Mouse (Mus musculus): Measurements from ENCODE around the gene Atp5d. TPM values are rescaled to one million over a fixed set of nuclear protein-coding genes. Genes with fewer than 3 reads are reported as not detected.

Gene Atp5d
- polyA plus RNA-seq, 1 experiment = 561 TPM

GRCm38 (mm10) chr10:80180288-80180687, 41.9 kb downstream of the Atp5d start:
- no peak for DNase-seq (ENCODE audit: low read depth)

- no peak for DNase-seq (ENCODE audit: low read depth)
Measured at GRCm38 (mm10) chr10:80180823-80181222, 42.4 kb downstream of the Atp5d start.

GRCm38 (mm10) chr10:80182547-80182946, 44.1 kb downstream of the Atp5d start:
- DNase-seq (ENCODE audit: low read depth) = no peak

DNA sequence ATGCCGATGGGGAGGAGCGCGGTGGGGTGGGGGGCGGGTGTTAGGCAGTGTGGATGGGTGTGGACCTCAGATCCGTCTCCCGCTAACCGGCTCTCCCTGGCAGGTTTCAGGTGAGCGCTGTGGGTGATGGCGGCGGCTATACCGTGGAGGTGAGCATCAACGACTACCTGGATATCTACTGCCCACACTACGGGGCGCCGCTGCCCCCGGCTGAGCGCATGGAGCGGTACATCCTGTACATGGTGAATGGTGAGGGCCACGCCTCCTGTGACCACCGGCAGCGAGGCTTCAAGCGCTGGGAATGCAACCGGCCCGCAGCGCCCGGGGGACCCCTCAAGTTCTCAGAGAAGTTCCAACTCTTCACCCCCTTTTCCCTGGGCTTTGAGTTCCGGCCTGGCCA, 48.2 kb downstream of the Atp5d start:
- no peak for DNase-seq (ENCODE audit: low read depth)

GRCm38 (mm10) chr10:80187739-80188138, 49.3 kb downstream of the Atp5d start:
- DNase-seq (ENCODE audit: low read depth) = no peak

DNA sequence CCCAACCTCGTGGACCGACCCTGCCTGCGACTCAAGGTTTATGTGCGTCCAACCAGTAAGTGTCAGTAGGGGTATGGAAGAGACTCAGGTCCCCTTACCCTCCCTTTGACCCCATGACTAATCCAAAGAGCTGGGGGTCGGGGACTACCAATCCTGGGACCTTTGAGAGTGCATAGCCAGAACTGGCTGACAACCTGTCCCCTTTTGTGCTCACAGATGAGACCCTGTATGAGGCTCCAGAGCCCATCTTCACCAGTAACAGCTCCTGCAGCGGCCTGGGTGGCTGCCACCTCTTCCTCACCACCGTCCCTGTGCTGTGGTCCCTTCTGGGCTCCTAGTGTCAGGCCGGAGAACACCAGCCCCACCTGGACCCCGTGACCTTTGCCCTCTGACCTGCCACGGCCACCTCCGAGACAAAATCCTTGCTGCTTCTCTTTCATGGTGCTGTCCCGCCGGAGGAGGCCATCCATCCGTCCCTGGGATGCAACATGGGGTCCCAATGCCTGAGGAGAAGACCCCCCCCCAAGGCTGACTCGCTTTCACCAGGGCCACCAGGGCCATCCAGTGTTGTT, 50.1 kb downstream of the Atp5d start:
- no peak for DNase-seq (ENCODE audit: low read depth)

- no peak for DNase-seq (ENCODE audit: low read depth)
Measured at GRCm38 (mm10) chr10:80189999-80190398, 51.6 kb downstream of the Atp5d start.

GRCm38 (mm10) chr10:80190491-80191051, 52.1 kb downstream of the Atp5d start:
- DNase-seq (ENCODE audit: low read depth) = no peak

GRCm38 (mm10) chr10:80193976-80194375, 55.5 kb downstream of the Atp5d start:
- no peak for DNase-seq (ENCODE audit: low read depth)

GRCm38 (mm10) chr10:80194441-80194840, 56.0 kb downstream of the Atp5d start:
- no peak for DNase-seq (ENCODE audit: low read depth)

Other genes with a start within 250 kb of the Atp5d start
- gene Cfd, start 247.8 kb upstream of the Atp5d start, polyA plus RNA-seq (2012; rRNA removed) = 6,877 and 11,546 TPM in 2 replicates
- 66.8 and 67.5 TPM in 2 replicates for gene Med16, start 229.7 kb upstream of the Atp5d start, polyA plus RNA-seq (2012; rRNA removed)
- not detected in 2 replicates for gene Gm26602, start 227.8 kb upstream of the Atp5d start, polyA plus RNA-seq (2012; rRNA removed)
- 7.9 and 8.3 TPM in 2 replicates for gene Kiss1r, start 221.7 kb upstream of the Atp5d start, polyA plus RNA-seq (2012; rRNA removed)
- 106 and 120 TPM in 2 replicates for gene R3hdm4, start 217.4 kb upstream of the Atp5d start, polyA plus RNA-seq (2012; rRNA removed)
- 3.2 and 3.7 TPM in 2 replicates for gene Arid3a, start 211.6 kb upstream of the Atp5d start, polyA plus RNA-seq (2012; rRNA removed)
- gene Wdr18, start 178.5 kb upstream of the Atp5d start, polyA plus RNA-seq (2012; rRNA removed) = 33.0 and 42.6 TPM in 2 replicates
- 0.36 and 0.46 TPM in 2 replicates for gene Grin3b, start 167.9 kb upstream of the Atp5d start, polyA plus RNA-seq (2012; rRNA removed)
- gene Tmem259, start 154.3 kb upstream of the Atp5d start, polyA plus RNA-seq (2012; rRNA removed) = 201 and 219 TPM in 2 replicates
- gene Cnn2, start 150.0 kb upstream of the Atp5d start, polyA plus RNA-seq (2012; rRNA removed) = 68.5 and 75.3 TPM in 2 replicates
- gene Abca7, start 142.1 kb upstream of the Atp5d start, polyA plus RNA-seq (2012; rRNA removed) = 5.5 and 8.5 TPM in 2 replicates
- gene Arhgap45, start 122.0 kb upstream of the Atp5d start, polyA plus RNA-seq (2012; rRNA removed) = 16.4 and 20.1 TPM in 2 replicates
- gene Polr2e, start 98.8 kb upstream of the Atp5d start, polyA plus RNA-seq (2012; rRNA removed) = 152 and 167 TPM in 2 replicates
- 721 and 1,178 TPM in 2 replicates for gene Gpx4, start 91.5 kb upstream of the Atp5d start, polyA plus RNA-seq (2012; rRNA removed)
- gene Sbno2, start 33.1 kb upstream of the Atp5d start, polyA plus RNA-seq (2012; rRNA removed) = 32.3 and 38.6 TPM in 2 replicates
- gene Stk11, start 22.8 kb upstream of the Atp5d start, polyA plus RNA-seq (2012; rRNA removed) = 108 TPM in 2 replicates
- 32.6 and 47.3 TPM in 2 replicates for gene Cbarp, start 2.2 kb downstream of the Atp5d start, polyA plus RNA-seq (2012; rRNA removed)
- 35.1 and 46.4 TPM in 2 replicates for gene Midn, start 9.6 kb downstream of the Atp5d start, polyA plus RNA-seq (2012; rRNA removed)
- gene Cirbp, start 27.4 kb downstream of the Atp5d start, polyA plus RNA-seq (2012; rRNA removed) = 159 and 198 TPM in 2 replicates
- 9.3 and 13.7 TPM in 2 replicates for gene 1600002K03Rik, start 34.3 kb downstream of the Atp5d start, polyA plus RNA-seq (2012; rRNA removed)
- gene Efna2, start 40.9 kb downstream of the Atp5d start, polyA plus RNA-seq (2012; rRNA removed) = 3.2 and 4.0 TPM in 2 replicates
- 52.5 and 54.1 TPM in 2 replicates for gene Mum1, start 87.8 kb downstream of the Atp5d start, polyA plus RNA-seq (2012; rRNA removed)
- gene Ndufs7, start 110.5 kb downstream of the Atp5d start, polyA plus RNA-seq (2012; rRNA removed) = 335 and 336 TPM in 2 replicates
- gene Gamt, start 122.4 kb downstream of the Atp5d start, polyA plus RNA-seq (2012; rRNA removed) = 252 and 295 TPM in 2 replicates
- 43.5 and 68.3 TPM in 2 replicates for gene Dazap1, start 122.9 kb downstream of the Atp5d start, polyA plus RNA-seq (2012; rRNA removed)
- 1,514 and 1,586 TPM in 2 replicates for gene Rps15, start 153.8 kb downstream of the Atp5d start, polyA plus RNA-seq (2012; rRNA removed)
- gene Apc2, start 157.3 kb downstream of the Atp5d start, polyA plus RNA-seq (2012; rRNA removed) = 1.4 and 1.5 TPM in 2 replicates
- gene 2310011J03Rik, start 181.9 kb downstream of the Atp5d start, polyA plus RNA-seq (2012; rRNA removed) = 55.9 and 62.7 TPM in 2 replicates
- gene Pcsk4, start 190.9 kb downstream of the Atp5d start, polyA plus RNA-seq (2012; rRNA removed) = 10.4 and 10.6 TPM in 2 replicates
- gene Reep6, start 191.3 kb downstream of the Atp5d start, polyA plus RNA-seq (2012; rRNA removed) = 28.7 and 51.2 TPM in 2 replicates
- 11.2 and 18.2 TPM in 2 replicates for gene Adamtsl5, start 209.8 kb downstream of the Atp5d start, polyA plus RNA-seq (2012; rRNA removed)
- 0.57 and 0.93 TPM in 2 replicates for gene Plk5, start 217.8 kb downstream of the Atp5d start, polyA plus RNA-seq (2012; rRNA removed)
- 13.3 and 19.1 TPM in 2 replicates for gene Mex3d, start 249.0 kb downstream of the Atp5d start, polyA plus RNA-seq (2012; rRNA removed)

Data from gonadal fat pad, adult 2 months (tissue).